Mouse (Mus musculus): ENCODE results near the gene Rundc3a.

Rundc3a gene

GRCm38 (mm10) chr11:102392441-102393237 is 564 bp upstream of the Rundc3a start:
- in situ Hi-C loops (cut with MboI), result no loop called here

- in situ Hi-C loops (cut with MboI), result no loop called here
Measured at GRCm38 (mm10) chr11:102393719-102394420, 667 bp downstream of the Rundc3a start.

- in situ Hi-C loops (cut with MboI), result no loop called here
Measured at GRCm38 (mm10) chr11:102394421-102395124, 1.4 kb downstream of the Rundc3a start.

GRCm38 (mm10) chr11:102395250-102395649 is 2.0 kb downstream of the Rundc3a start:
- in situ Hi-C loops (cut with MboI), result no loop called here

GRCm38 (mm10) chr11:102396263-102396662 is 3.1 kb downstream of the Rundc3a start:
- in situ Hi-C loops (cut with MboI), result no loop called here

GRCm38 (mm10) chr11:102396671-102397141 is 3.5 kb downstream of the Rundc3a start:
- in situ Hi-C loops (cut with MboI), result no loop called here

GRCm38 (mm10) chr11:102398007-102398825 is 5.0 kb downstream of the Rundc3a start:
- in situ Hi-C loops (cut with MboI), result no loop called here

GRCm38 (mm10) chr11:102399107-102399506 is 5.9 kb downstream of the Rundc3a start:
- in situ Hi-C loops (cut with MboI), result no loop called here

- in situ Hi-C loops (cut with MboI), result no loop called here
Measured at GRCm38 (mm10) chr11:102399610-102400072, 6.4 kb downstream of the Rundc3a start.

- in situ Hi-C loops (cut with MboI), result no loop called here
Measured at GRCm38 (mm10) chr11:102400513-102401084, 7.4 kb downstream of the Rundc3a start.

- in situ Hi-C loops (cut with MboI), result no loop called here
Measured at GRCm38 (mm10) chr11:102401898-102402500, 8.8 kb downstream of the Rundc3a start.

- in situ Hi-C loops (cut with MboI), result no loop called here
Measured at GRCm38 (mm10) chr11:102403657-102404056, 10.5 kb downstream of the Rundc3a start.

- in situ Hi-C loops (cut with MboI), result loop anchor here (5.0 kb wide), 1 partner anchor 82 kb away; no protein-coding TSS in a partner anchor
Measured at GRCm38 (mm10) chr11:102404161-102405010, 11.2 kb downstream of the Rundc3a start.

GRCm38 (mm10) chr11:102405544-102406285 is 12.5 kb downstream of the Rundc3a start:
- in situ Hi-C loops (cut with MboI), result loop anchor here (5.0 kb wide), 1 partner anchor 83 kb away; no protein-coding TSS in a partner anchor

GRCm38 (mm10) chr11:102406401-102406800 is 13.2 kb downstream of the Rundc3a start:
- in situ Hi-C loops (cut with MboI), result loop anchor here (5.0 kb wide), 1 partner anchor 84 kb away; no protein-coding TSS in a partner anchor

- in situ Hi-C loops (cut with MboI), result loop anchor here (5.0 kb wide), 1 partner anchor 85 kb away; no protein-coding TSS in a partner anchor
Measured at GRCm38 (mm10) chr11:102406900-102407833, 14.0 kb downstream of the Rundc3a start.

GRCm38 (mm10) chr11:102407834-102408215 is 14.6 kb downstream of the Rundc3a start, which contains the start of gene Slc25a39:
TSS of gene Slc25a39 (minus strand) at chr11:102407946.
- in situ Hi-C loops (cut with MboI), result loop anchor here (5.0 kb wide), 1 partner anchor 86 kb away; no protein-coding TSS in a partner anchor

Data from mature B cell (primary cell).